Comparison of ENCODE assay signal across 8 mouse cellular contexts in genomic region chr19:5713730-5714129, GRCm38 (mm10). TPM values are rescaled to one million over a fixed set of nuclear protein-coding genes. Genes with fewer than 3 reads are reported as not detected.
A peak's percentile ranks its signal among the peaks of the same experiment; 100 is the strongest.
DNase-seq lines count a peak whose midpoint lies in the region; ATAC-seq and TF ChIP-seq lines count a peak whose summit lies in the region.

No protein-coding gene starts in this region.

- H3K4me2 ChIP-seq in CH12.LX (ENCODE audit: insufficient read depth, low read depth, poor library complexity, severe bottlenecking) = peak overlapping the region; percentile 5; the same call in 1 of the 2 replicates
- H3K4me2 ChIP-seq in kidney, embryonic 14.5 days (replicated peaks; ENCODE audit: low read depth, low read length) = no peak overlapping the region
- H3K4me2 ChIP-seq in lung, embryonic 16.5 days (ENCODE audit: low read depth, low read length) = 0 out of 2 replicates have a peak overlapping the region, but pooled peaks have one; percentile 18

- CTCF ChIA-PET in Patski (lab: Charles Lee) = interaction anchor here (0.9 to 4.5 kb wide), 5 partner anchors 9 to 73 kb away, joined by 4 to 48 read pairs (median 6); partner anchors contain the start of gene Ehbp1l1

- POLR2A ChIA-PET in Patski (lab: Charles Lee) = no interaction called here

- peak overlapping the region; percentile 53; the same call in 1 of the 2 replicates for H3K27ac ChIP-seq in CH12.LX (ENCODE audit: insufficient read depth, low read depth)
- H3K27ac ChIP-seq in kidney, embryonic 14.5 days (ENCODE audit: low read depth, low read length) = peak overlapping the region; percentile 47; the same call in 1 of the 2 replicates
- H3K27ac ChIP-seq in lung, embryonic 16.5 days (ENCODE audit: low read length) = peak overlapping the region; percentile 77

- in situ Hi-C loops in CH12.LX (cut with MboI; ENCODE audit: low pct_ligation_motif_present, low pct_unique_long_range_greater_than_20kb, low sequenced_read_pairs) = no loop called here
- in situ Hi-C loops in Patski (cut with MboI; ENCODE audit: low pct_unique_long_range_greater_than_20kb) = loop anchor here (5.0 kb wide), 2 partner anchors 64 to 174 kb away; no protein-coding TSS in a partner anchor

- no peak for TF ChIP-seq CTCF in CH12.LX (conservative IDR thresholded peaks at IDR 0.05 in 1 of 2, IDR thresholded peaks at IDR 0.05 in 1 of 2; ENCODE audit: low read depth in 2 of 2, low read length in 2 of 2)
- no peak for TF ChIP-seq CTCF in Patski (IDR thresholded peaks at IDR 0.05)

- peaks cover 21 to 46% of the 10 kb centered on the region in 2 experiments for H3K4me1 ChIP-seq in CH12.LX (ENCODE audit: control insufficient read depth in 1 of 2, insufficient read depth in 2 of 2)
- peaks cover 9% of the 10 kb centered on the region; the same call in 1 of the 2 replicates for H3K4me1 ChIP-seq in kidney, embryonic 14.5 days (ENCODE audit: control insufficient read depth, insufficient read depth, low read length)
- peaks cover 24% of the 10 kb centered on the region for H3K4me1 ChIP-seq in lung, embryonic 16.5 days (replicated peaks; ENCODE audit: control insufficient read depth, insufficient read depth, low read length)

- peak; percentile 38 for ATAC-seq in Patski
- peak; percentile 77 for ATAC-seq in kidney, embryonic 14.5 days (ENCODE audit: low FRiP score, low TSS enrichment)
- ATAC-seq in lung, embryonic 16.5 days (ENCODE audit: low read depth) = peak; percentile 88

- no peak for TF ChIP-seq RAD21 in CH12.LX (IDR thresholded peaks at IDR 0.05; ENCODE audit: low read depth, low read length)

- 11% methylated on average over 2 of the region's 2 CpGs for WGBS in kidney, embryonic 14.5 days
- 9% methylated on average over 2 of the region's 2 CpGs for WGBS in lung, embryonic 16.5 days

- H3K27me3 ChIP-seq in CH12.LX (replicated peaks) (no peaks in the 10 kb centered on the region), Patski (no peaks in the 10 kb centered on the region)
- H3K27me3 ChIP-seq in kidney, embryonic 14.5 days (ENCODE audit: control insufficient read depth, insufficient read depth, low read length) = no peaks in the 10 kb centered on the region
- no peaks in the 10 kb centered on the region for H3K27me3 ChIP-seq in lung, embryonic 16.5 days (ENCODE audit: control insufficient read depth, insufficient read depth, low read depth, low read length)

- H3K36me3 ChIP-seq in CH12.LX (replicated peaks in 1 of 2; ENCODE audit: control insufficient read depth in 1 of 2, insufficient read depth in 1 of 2, low read length in 1 of 2) = peaks cover 44 to 93% of the 10 kb centered on the region in 2 experiments
- H3K36me3 ChIP-seq in kidney, embryonic 14.5 days (ENCODE audit: control insufficient read depth, insufficient read depth, low read length) = peaks cover 21% of the 10 kb centered on the region
- peaks cover 9% of the 10 kb centered on the region for H3K36me3 ChIP-seq in lung, embryonic 16.5 days (ENCODE audit: control insufficient read depth, insufficient read depth, low read length)

- dilution Hi-C loops in CH12.LX (cut with MboI; ENCODE audit: extremely low pct_ligation_motif_present, extremely low pct_unique_long_range_greater_than_20kb, low sequenced_read_pairs) = no loop called here

- DNase-seq in CH12.LX (ENCODE audit: extremely low read depth) = peak; percentile 66
- no peak for DNase-seq in Patski (ENCODE audit: low read depth, low spot score)
- peak; percentile 72 to 82 for DNase-seq in gastrocnemius, postnatal 36 days
- DNase-seq in right cerebral cortex, adult 2 months (ENCODE audit: low spot score in 2 of 2) = no peak
- DNase-seq in frontal cortex, adult 2 months (ENCODE audit: extremely low spot score in 1 of 2, low spot score in 1 of 2) = no peak
- no peak for DNase-seq in cerebellum, postnatal 4 days (ENCODE audit: low spot score in 2 of 2)

- no peak overlapping the region for H3K9ac ChIP-seq in CH12.LX (ENCODE audit: insufficient read depth, low read depth)
- H3K9ac ChIP-seq in kidney, embryonic 14.5 days (ENCODE audit: low read depth, low read length) = 0 out of 2 replicates have a peak overlapping the region, but pooled peaks have one; percentile 18
- H3K9ac ChIP-seq in lung, embryonic 16.5 days (ENCODE audit: low read length) = peak overlapping the region; percentile 31; the same call in 1 of the 2 replicates

- H3K4me3 ChIP-seq in CH12.LX (replicated peaks in 1 of 3; ENCODE audit: low read depth in 2 of 3, low read length in 2 of 3, poor library complexity in 1 of 3) = no peak overlapping the region
- no peak overlapping the region for H3K4me3 ChIP-seq in kidney, embryonic 14.5 days (ENCODE audit: low read length)
- H3K4me3 ChIP-seq in lung, embryonic 16.5 days (ENCODE audit: low read length) = no peak overlapping the region

- H3K9me3 ChIP-seq in CH12.LX (replicated peaks; ENCODE audit: low read length) = no peaks in the 10 kb centered on the region
- H3K9me3 ChIP-seq in kidney, embryonic 14.5 days (ENCODE audit: control insufficient read depth, low read length) = no peaks in the 10 kb centered on the region
- H3K9me3 ChIP-seq in lung, embryonic 16.5 days (ENCODE audit: control insufficient read depth, low read length) = no peaks in the 10 kb centered on the region

- intact Hi-C loops in gastrocnemius, postnatal 36 days (cut with DNase I) = no loop called here

- no peaks in the 10 kb centered on the region for H3K79me2 ChIP-seq in CH12.LX (replicated peaks; ENCODE audit: control insufficient read depth, extremely low read depth, insufficient read depth, poor library complexity, severe bottlenecking)

- no peak for TF ChIP-seq POLR2A in CH12.LX (IDR thresholded peaks at IDR 0.05; ENCODE audit: low read depth, low read length)

- TF ChIP-seq EP300 in CH12.LX (IDR thresholded peaks at IDR 0.05; ENCODE audit: low read length) = no peak

TF ChIP-seq in CH12.LX, 34 proteins besides CTCF, POLR2A, EP300 and RAD21:
- TF ChIP-seq NRF1 (IDR thresholded peaks at IDR 0.05; ENCODE audit: low read depth, low read length) = no peak
- peak; percentile 74 for TF ChIP-seq SIN3A (IDR thresholded peaks at IDR 0.05; ENCODE audit: low read length)

RNA-seq across cellular contexts. Expression of gene Kcnk7, which starts 9.6 kb away (rescaled TPM):
- total RNA-seq in CH12.LX (2012; rRNA removed) (not detected in 2 replicates), CH12.LX (2014; rRNA removed) (not detected in 2 replicates)
- polyA plus RNA-seq in CH12.LX (2012; ENCODE audit: insufficient read length, low read depth) (0.26 and 0.30 TPM in 2 replicates), Patski (2021) (0.06 TPM)
- total RNA-seq in gastrocnemius, postnatal 36 days (2021) = not detected
- polyA plus RNA-seq in kidney, embryonic 14.5 days (2014; fragmentation: Nextera tagmentation; extraction: Ambion mirVana) = 0.39 and 0.42 TPM in 2 replicates
- 0.36 and 0.50 TPM in 2 replicates for polyA plus RNA-seq in lung, embryonic 16.5 days (2015; fragmentation: Nextera tagmentation; extraction: Ambion mirVana)
- polyA plus RNA-seq in frontal cortex, adult 2 months (2012; rRNA removed) = 0.22 and 0.27 TPM in 2 replicates

RNA-seq across cellular contexts. Expression of gene Ehbp1l1, which starts 12.4 kb away (rescaled TPM):
- 52.1 and 57.0 TPM in 2 replicates for total RNA-seq in CH12.LX (2012; rRNA removed)
- total RNA-seq in CH12.LX (2014; rRNA removed) = 26.9 and 30.4 TPM in 2 replicates
- polyA plus RNA-seq in CH12.LX (2012; ENCODE audit: insufficient read length, low read depth) = 62.6 and 71.9 TPM in 2 replicates
- polyA plus RNA-seq in Patski (2021) = 39.7 TPM
- 100 to 1,000 TPM; 235 to 261 TPM for total RNA-seq in gastrocnemius, postnatal 36 days (2021)
- 8.8 and 11.5 TPM in 2 replicates for polyA plus RNA-seq in kidney, embryonic 14.5 days (2014; fragmentation: Nextera tagmentation; extraction: Ambion mirVana)
- polyA plus RNA-seq in lung, embryonic 16.5 days (2015; fragmentation: Nextera tagmentation; extraction: Ambion mirVana) = 25.3 and 25.9 TPM in 2 replicates
- 16.8 and 18.8 TPM in 2 replicates for polyA plus RNA-seq in frontal cortex, adult 2 months (2012; rRNA removed)

RNA-seq across cellular contexts. Expression of gene Fam89b, which starts 15.7 kb away (rescaled TPM):
- total RNA-seq in CH12.LX (2012; rRNA removed) (13.4 and 14.5 TPM in 2 replicates), CH12.LX (2014; rRNA removed) (7.5 and 9.2 TPM in 2 replicates)
- polyA plus RNA-seq in CH12.LX (2012; ENCODE audit: insufficient read length, low read depth) (4.7 and 7.5 TPM in 2 replicates), Patski (2021) (73.0 TPM)
- 10 to 100 TPM; 19.7 to 22.8 TPM for total RNA-seq in gastrocnemius, postnatal 36 days (2021)
- polyA plus RNA-seq in kidney, embryonic 14.5 days (2014; fragmentation: Nextera tagmentation; extraction: Ambion mirVana) = 92.8 and 114 TPM in 2 replicates
- 89.1 and 92.9 TPM in 2 replicates for polyA plus RNA-seq in lung, embryonic 16.5 days (2015; fragmentation: Nextera tagmentation; extraction: Ambion mirVana)
- 56.1 and 65.8 TPM in 2 replicates for polyA plus RNA-seq in frontal cortex, adult 2 months (2012; rRNA removed)

RNA-seq across cellular contexts. Expression of gene Pcnx3, which starts 25.0 kb away (rescaled TPM):
- total RNA-seq in CH12.LX (2012; rRNA removed) = 27.2 and 28.6 TPM in 2 replicates
- 5.1 and 7.1 TPM in 2 replicates for total RNA-seq in CH12.LX (2014; rRNA removed)
- polyA plus RNA-seq in CH12.LX (2012; ENCODE audit: insufficient read length, low read depth) = 28.3 and 34.5 TPM in 2 replicates
- 78.8 TPM for polyA plus RNA-seq in Patski (2021)
- 10 to 100 TPM; 12.2 to 15.2 TPM for total RNA-seq in gastrocnemius, postnatal 36 days (2021)
- polyA plus RNA-seq in kidney, embryonic 14.5 days (2014; fragmentation: Nextera tagmentation; extraction: Ambion mirVana) = 31.2 and 35.4 TPM in 2 replicates
- 18.3 and 20.8 TPM in 2 replicates for polyA plus RNA-seq in lung, embryonic 16.5 days (2015; fragmentation: Nextera tagmentation; extraction: Ambion mirVana)
- polyA plus RNA-seq in frontal cortex, adult 2 months (2012; rRNA removed) = 68.4 and 72.5 TPM in 2 replicates

RNA-seq across cellular contexts. Expression of gene Map3k11, which starts 25.2 kb away (rescaled TPM):
- total RNA-seq in CH12.LX (2012; rRNA removed) (16.0 and 17.6 TPM in 2 replicates), CH12.LX (2014; rRNA removed) (4.8 and 6.0 TPM in 2 replicates)
- polyA plus RNA-seq in CH12.LX (2012; ENCODE audit: insufficient read length, low read depth) (13.5 and 14.2 TPM in 2 replicates), Patski (2021) (45.5 TPM)
- total RNA-seq in gastrocnemius, postnatal 36 days (2021) = 10 to 100 TPM; 10.8 to 11.3 TPM
- polyA plus RNA-seq in kidney, embryonic 14.5 days (2014; fragmentation: Nextera tagmentation; extraction: Ambion mirVana) = 26.8 and 33.6 TPM in 2 replicates
- 37.8 and 40.1 TPM in 2 replicates for polyA plus RNA-seq in lung, embryonic 16.5 days (2015; fragmentation: Nextera tagmentation; extraction: Ambion mirVana)
- polyA plus RNA-seq in frontal cortex, adult 2 months (2012; rRNA removed) = 18.9 and 20.4 TPM in 2 replicates

Comparison
In these comparisons a context has a peak if more than half of its experiments do, and no peak if none do; other contexts are left out.
1. DNase-seq: peak in CH12.LX (single experiment) and gastrocnemius, postnatal 36 days (2 of 2); none in Patski (single experiment), right cerebral cortex, adult 2 months (0 of 2), frontal cortex, adult 2 months (0 of 2) and cerebellum, postnatal 4 days (0 of 2).
2. ATAC-seq: peak in every context shown above with its lines; median percentile 88 in lung, embryonic 16.5 days; 77 in kidney, embryonic 14.5 days; 38 in Patski.
3. Peak in every context shown above with its lines, with median percentiles within 50 percentile points of each other: H3K27ac ChIP-seq.